Mouse (Mus musculus) left cerebral cortex, adult 2 months (tissue): ENCODE measurements around the gene Fcho1. TPM values are rescaled to one million over a fixed set of nuclear protein-coding genes. Genes with fewer than 3 reads are reported as not detected.
"Not testable (repeated sequence)": the region's sequence is repeated elsewhere in the genome, so short reads cannot be mapped to it uniquely, and the experiment has no call there.

Experiments used
- DNase-seq, 2 experiments: peaks; one replicate each; pipeline ENCODE4 v3.0.0; 2021 to 2022; ENCODE audit warnings: low spot score in 2 of 2, mixed read lengths in 1 of 2; ENCODE audit errors: extremely low spot score in 1 of 2
- H3K27ac ChIP-seq: fragments of 200-600 bp; 2 replicates; pipeline ENCODE4 v1.8.1; 2022
- H3K4me3 ChIP-seq: fragments of 200-600 bp; 2 replicates; pipeline ENCODE4 v1.8.1; 2022
- CTCF ChIP-seq: fragments of 200-600 bp; IDR thresholded peaks from 2 replicates; pipeline ENCODE4 v1.8.1; 2022; ENCODE audit warnings: antibody characterized with exemption, mild to moderate bottlenecking, moderate library complexity
- intact Hi-C: fragments of 180-260 bp; cut with DNase I; formaldehyde crosslinking; loops from one replicate; pipeline ENCODE4 v1.15.1; 2025
- total RNA-seq, 2 experiments: library from RNA; stranded (reverse); gene quantifications; 2 replicates each; pipeline ENCODE4 v1.2.3; 2021

The Fcho1 gene
- total RNA-seq, 2 experiments from 2014 or later, result 184 TPM

GRCm38 (mm10) chr8:71716561-71717053 lies 8.9 kb downstream of the Fcho1 start:
- H3K4me3 ChIP-seq, result no peak overlapping the region
- no peak for TF ChIP-seq CTCF
- H3K27ac ChIP-seq, result peak overlapping the region; percentile 3
- no peak for DNase-seq
- intact Hi-C loops, result no loop called here

GRCm38 (mm10) chr8:71715531-71715930 lies 10.0 kb downstream of the Fcho1 start:
- no peak overlapping the region for H3K4me3 ChIP-seq
- TF ChIP-seq CTCF, result no peak
- H3K27ac ChIP-seq, result peak overlapping the region; percentile 40; the same call in 1 of the 2 replicates
- no peak for DNase-seq
- intact Hi-C loops, result no loop called here

- intact Hi-C loops, result no loop called here
- Histone ChIP-seq H3K4me3 (no peak overlapping the region), H3K27ac (peak overlapping the region; percentile 64)
- no peak for TF ChIP-seq CTCF
- no peak for DNase-seq
Measured at GRCm38 (mm10) chr8:71711574-71711973, 13.9 kb downstream of the Fcho1 start.

- H3K27ac ChIP-seq, result peak overlapping the region; percentile 79
- H3K4me3 ChIP-seq, result no peak overlapping the region
- peak; percentile 86 to 91 for DNase-seq
- intact Hi-C loops, result loop anchor here (1.0 kb wide), 1 partner anchor 21 kb away; no protein-coding TSS in a partner anchor
- peak; percentile 81 for TF ChIP-seq CTCF
Measured at GRCm38 (mm10) chr8:71709800-71710446, 15.6 kb downstream of the Fcho1 start.

- H3K27ac ChIP-seq, result peak overlapping the region; percentile 79
- TF ChIP-seq CTCF, result no peak
- no peak overlapping the region for H3K4me3 ChIP-seq
- DNase-seq, result no peak
- intact Hi-C loops, result loop anchor here (1.0 kb wide), 1 partner anchor 22 kb away; no protein-coding TSS in a partner anchor
Measured at GRCm38 (mm10) chr8:71709134-71709799, 16.2 kb downstream of the Fcho1 start.

- intact Hi-C loops, result no loop called here
- no peak for DNase-seq
Measured at GRCm38 (mm10) chr8:71707874-71708273, 17.6 kb downstream of the Fcho1 start.

GRCm38 (mm10) chr8:71703400-71703799 lies 22.1 kb downstream of the Fcho1 start:
- DNase-seq, H3K4me3 ChIP-seq, intact Hi-C loops, H3K27ac ChIP-seq: not testable (repeated sequence)

More at GRCm38 (mm10) chr8:71707874-71708273, 17.6 kb downstream of the Fcho1 start:
- no peak overlapping the region for H3K27ac ChIP-seq
- no peak overlapping the region for H3K4me3 ChIP-seq
- TF ChIP-seq CTCF, result peak; percentile 72

- Histone ChIP-seq H3K27ac (no peak overlapping the region), H3K4me3 (no peak overlapping the region)
- no peak for DNase-seq
- intact Hi-C loops, result no loop called here
- no peak for TF ChIP-seq CTCF
Measured at GRCm38 (mm10) chr8:71702923-71703322, 22.6 kb downstream of the Fcho1 start.

- DNase-seq, result no peak
- no peak overlapping the region for H3K4me3 ChIP-seq
- intact Hi-C loops, result no loop called here
- peak; percentile 25 for TF ChIP-seq CTCF
- H3K27ac ChIP-seq, result no peak overlapping the region
Measured at GRCm38 (mm10) chr8:71702087-71702432, 23.5 kb downstream of the Fcho1 start.

- TF ChIP-seq CTCF, result no peak
- no peak for DNase-seq
- intact Hi-C loops, result no loop called here
- Histone ChIP-seq H3K4me3 (peak within 1 kb of the TSS; percentile 23), H3K27ac (no peak within 1 kb of the TSS)
Measured at GRCm38 (mm10) chr8:71701414-71702086, 24.0 kb downstream of the Fcho1 start, which contains the start of gene B3gnt3. Gene B3gnt3 (minus strand): TSS chr8:71701789.

- DNase-seq, result no peak
- TF ChIP-seq CTCF, result no peak
- intact Hi-C loops, result no loop called here
- Histone ChIP-seq H3K4me3 (peak overlapping the region; percentile 23), H3K27ac (no peak overlapping the region)
Measured at GRCm38 (mm10) chr8:71700493-71701269, 24.8 kb downstream of the Fcho1 start.
